Mouse (Mus musculus) ovary, postnatal 10 days (tissue): Measurements from ENCODE around the gene Gm49394.
A peak's percentile ranks its signal among the peaks of the same experiment; 100 is the strongest.

Source experiments
- DNase-seq: peaks from one replicate; pipeline ENCODE4 v3.0.0; 2022; ENCODE audit warnings: low spot score

The Gm49394 gene

DNA sequence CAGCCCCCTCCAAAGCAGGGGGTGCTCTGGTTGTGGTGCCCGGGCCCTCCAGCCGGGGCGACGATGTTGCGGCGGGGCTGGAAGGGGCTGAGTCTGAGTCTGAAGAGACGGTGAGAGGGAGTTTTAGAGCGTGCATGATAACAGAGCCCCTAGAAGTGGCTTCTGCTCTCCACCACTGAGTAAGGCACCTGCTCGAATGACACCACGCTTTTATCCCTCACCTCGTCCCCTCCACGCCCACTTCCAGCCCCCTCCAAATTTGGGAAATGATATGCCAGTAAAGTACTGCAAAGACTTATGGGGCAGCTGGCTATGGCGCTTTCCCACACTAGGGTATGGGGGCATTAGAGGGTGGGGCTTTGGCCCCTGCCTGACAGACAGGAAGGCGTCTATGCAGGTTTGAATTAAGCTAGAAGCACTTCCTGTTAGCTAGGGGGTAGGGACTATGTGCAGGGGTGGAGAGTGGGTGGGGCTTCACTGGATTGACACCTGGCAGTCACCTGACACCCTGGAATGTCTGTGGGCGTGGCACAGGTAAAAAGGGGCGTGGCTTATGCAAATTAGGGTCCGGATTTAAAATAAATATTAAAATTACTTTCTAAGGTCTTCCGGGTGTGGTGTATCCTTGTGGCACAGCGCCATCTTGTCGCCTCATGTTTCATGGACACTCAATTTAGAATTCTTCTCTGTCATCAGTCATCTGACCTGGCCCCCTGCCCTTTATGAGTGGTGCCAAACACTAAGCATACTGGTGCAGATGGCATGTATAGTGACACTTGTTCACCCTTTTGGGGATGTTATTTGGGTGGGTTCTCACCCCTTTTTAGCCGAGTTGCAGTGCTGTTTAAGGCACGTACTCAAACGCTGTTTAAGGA, at the start of gene Gm49394:
TSS of gene Gm49394 (minus strand) at position 192 of the 875 bp plus-strand sequence.
- no peak for DNase-seq

GRCm38 (mm10) chr7:142714783-142715498, 45.2 kb upstream of the Gm49394 start:
- peak; percentile 9 for DNase-seq

DNA sequence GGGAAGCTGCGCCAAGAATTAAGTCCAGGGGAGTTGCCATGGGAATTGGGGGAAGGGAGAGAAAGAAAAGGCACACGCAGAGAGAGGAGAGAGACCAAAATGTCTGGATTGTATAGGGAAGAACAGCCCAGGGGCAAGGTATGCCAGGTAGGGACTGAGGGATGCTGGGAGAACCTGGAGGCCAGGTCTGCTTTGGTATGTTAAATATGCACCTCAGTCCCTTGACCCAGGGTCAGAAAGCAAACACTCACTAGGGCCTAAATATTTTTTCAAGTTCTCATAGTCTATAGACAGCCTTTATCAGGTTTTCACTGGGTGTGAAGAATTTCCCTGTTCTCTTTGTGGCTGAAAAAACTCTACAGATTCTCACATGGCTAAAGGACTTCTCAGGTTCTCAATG, 37.1 kb upstream of the Gm49394 start:
- no peak for DNase-seq

DNA sequence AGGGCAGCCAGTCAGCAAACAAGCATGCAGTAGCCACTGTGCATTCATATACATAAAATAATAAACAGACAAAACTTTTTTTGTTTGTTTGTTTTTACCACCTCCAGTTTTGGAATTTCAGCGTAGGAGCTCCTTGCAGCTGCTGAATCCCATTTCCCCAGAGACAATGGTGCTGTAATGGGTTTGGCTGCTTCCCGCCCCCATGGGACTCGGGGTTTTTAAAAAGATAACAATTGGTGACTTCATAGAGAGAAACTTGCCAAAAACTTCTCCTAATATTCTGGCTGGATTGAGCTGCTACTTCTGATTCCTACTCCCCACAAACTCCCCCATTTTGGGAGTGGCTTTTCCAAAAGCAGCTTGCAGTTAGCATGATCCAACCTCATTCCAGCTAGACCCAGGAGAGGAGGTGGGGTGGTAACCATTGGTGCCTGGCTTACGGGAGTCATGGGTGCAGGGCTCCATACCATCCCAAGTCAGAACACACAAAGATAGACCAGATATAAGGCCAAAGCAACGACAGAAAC, 29.7 kb upstream of the Gm49394 start:
- no peak for DNase-seq

DNA sequence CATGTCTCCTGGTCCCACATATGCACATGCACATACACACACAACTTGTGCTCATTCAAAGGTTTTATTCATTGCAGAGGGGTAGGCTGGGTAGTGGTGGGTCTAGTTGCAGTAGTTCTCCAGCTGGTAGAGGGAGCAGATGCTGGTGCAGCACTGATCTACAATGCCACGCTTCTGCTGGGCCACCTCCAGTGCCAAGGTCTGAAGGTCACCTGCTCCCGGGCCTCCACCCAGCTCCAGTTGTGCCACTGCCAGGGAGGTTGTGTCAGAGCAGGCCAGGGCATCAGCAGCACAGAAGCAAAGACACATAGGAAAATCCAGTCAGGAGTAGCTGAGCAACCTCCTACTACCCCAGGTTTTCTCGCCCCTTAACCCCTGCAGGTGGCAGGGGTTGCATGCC, 8.9 kb upstream of the Gm49394 start:
- DNase-seq = no peak

GRCm38 (mm10) chr7:142675644-142676043, 5.9 kb upstream of the Gm49394 start:
- no peak for DNase-seq

DNA sequence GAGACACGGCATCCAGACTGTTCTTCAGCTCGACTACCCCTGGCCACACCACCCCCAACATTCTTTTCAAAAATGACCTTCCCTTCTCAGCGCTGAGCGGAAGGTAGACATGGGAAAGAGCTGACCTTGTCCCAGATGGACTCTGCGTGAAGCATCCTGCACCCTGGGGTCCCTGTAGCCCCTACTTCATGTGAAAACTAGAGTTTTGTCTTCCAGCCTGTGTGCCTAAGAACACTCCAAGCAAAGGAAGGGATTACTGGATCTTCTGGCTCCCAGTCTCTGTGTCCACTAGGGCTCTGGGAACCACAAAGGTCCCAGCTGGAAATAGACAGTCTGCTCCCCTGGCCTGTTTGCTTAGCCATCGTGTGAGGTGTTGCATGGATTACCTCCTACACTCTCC, 5.4 kb upstream of the Gm49394 start:
- no peak for DNase-seq

- DNase-seq = no peak
Measured at GRCm38 (mm10) chr7:142672120-142672519, 2.4 kb upstream of the Gm49394 start.

DNA sequence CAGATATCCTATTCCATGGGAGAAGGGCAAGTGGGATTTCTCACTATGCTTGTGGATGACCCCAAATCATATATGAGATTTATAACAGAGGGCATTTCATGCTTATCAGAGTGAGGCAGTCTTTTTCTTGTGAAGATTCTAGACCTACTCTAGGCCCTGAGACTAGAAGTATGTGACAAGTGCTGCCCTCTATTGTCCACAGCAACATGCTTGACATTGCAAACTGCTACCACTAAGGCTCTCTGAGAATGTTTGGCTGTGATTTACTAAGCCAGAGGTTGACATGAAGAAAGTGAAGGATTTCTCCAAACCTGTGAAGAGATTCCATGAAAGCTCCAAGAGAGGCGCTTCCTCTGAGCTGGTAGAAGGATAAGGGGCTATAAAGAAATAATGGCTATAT, 1.3 kb upstream of the Gm49394 start:
- no peak for DNase-seq

- no peak for DNase-seq
Measured at GRCm38 (mm10) chr7:142668328-142668727, 1.4 kb downstream of the Gm49394 start.

- DNase-seq = no peak
Measured at GRCm38 (mm10) chr7:142667521-142667920, 2.2 kb downstream of the Gm49394 start.

DNA sequence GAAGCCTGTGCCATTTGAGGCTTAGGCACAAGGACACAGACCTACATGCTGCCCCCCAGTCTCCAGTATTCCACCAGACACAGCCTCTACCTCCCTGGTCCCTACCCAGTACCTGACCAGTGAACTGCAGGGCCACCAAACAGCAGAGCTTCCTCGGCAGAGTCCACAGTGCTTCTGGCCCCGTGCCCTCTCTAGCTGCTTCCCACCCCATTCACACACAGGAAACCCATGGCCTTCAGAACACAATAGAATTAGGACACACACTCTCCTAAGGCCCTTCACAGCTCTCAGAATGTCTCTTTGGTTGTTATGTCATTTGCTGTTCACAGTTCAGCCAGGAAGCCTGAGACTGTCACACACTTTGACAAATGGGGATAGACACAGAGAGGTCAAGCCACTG, 3.1 kb downstream of the Gm49394 start, which contains the start of gene Igf2:
TSS of gene Igf2 (minus strand) at position 158 of the 400 bp plus-strand sequence.
- no peak for DNase-seq

GRCm38 (mm10) chr7:142666109-142666508, 3.6 kb downstream of the Gm49394 start:
- no peak for DNase-seq

- no peak for DNase-seq
Measured at GRCm38 (mm10) chr7:142665364-142665763, 4.4 kb downstream of the Gm49394 start.

GRCm38 (mm10) chr7:142664465-142665029, 5.2 kb downstream of the Gm49394 start:
- no peak for DNase-seq

DNA sequence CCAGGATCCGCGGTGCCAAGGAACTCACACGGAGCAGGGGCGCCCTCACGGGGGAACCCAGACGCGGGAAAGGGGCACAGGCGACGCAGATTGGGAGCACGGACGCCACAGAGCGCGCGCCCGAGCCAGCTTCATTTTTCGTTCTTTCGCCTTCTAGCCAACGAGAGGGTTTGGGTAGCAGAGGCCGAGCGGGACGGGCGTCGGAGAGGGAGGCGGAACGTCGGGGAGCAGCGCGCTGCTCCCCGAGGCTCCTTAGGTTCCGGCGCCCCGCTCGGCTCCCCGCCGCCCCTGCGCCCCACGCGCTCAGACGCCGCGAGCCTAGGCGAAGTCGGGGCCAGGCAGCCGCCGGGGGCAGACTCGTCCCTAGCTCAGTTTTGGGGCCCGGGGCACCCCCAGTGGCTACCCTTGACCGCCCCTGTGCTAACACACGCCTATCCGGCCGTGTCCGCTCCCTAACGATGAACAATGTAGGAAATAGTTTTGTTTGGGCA, 5.8 kb downstream of the Gm49394 start:
- DNase-seq = no peak

DNA sequence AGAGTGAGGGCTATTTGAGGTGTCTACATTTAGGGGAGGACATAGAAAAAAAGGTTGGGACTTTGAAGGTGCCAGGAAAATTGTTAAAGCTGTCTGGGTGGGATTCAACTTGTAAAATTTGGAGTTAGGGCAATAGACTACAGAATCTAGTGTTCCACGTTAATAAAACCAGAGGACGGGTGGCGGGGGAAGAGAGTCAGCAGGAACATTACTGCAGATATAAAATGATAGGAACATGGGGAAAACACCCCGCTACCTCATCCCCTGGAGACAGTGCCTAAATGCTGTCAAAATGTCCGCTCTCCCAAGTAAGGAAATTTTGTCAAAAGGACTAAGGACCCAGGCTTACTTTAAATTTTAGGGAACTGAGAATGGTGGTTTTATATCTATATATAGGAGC, 6.6 kb downstream of the Gm49394 start:
- no peak for DNase-seq

- DNase-seq = no peak
Measured at GRCm38 (mm10) chr7:142661811-142662210, 7.9 kb downstream of the Gm49394 start.

GRCm38 (mm10) chr7:142661046-142661445, 8.7 kb downstream of the Gm49394 start:
- DNase-seq = no peak

- DNase-seq = no peak
Measured at GRCm38 (mm10) chr7:142660651-142660945, 9.1 kb downstream of the Gm49394 start.

- no peak for DNase-seq
Measured at GRCm38 (mm10) chr7:142659767-142660650, 9.7 kb downstream of the Gm49394 start.
